Mouse (Mus musculus) c-Kit-negative CD71-positive TER-119-positive erythroid progenitor cells, embryonic 14.5 days (primary cell): Measurements from ENCODE around the gene Peli2.
"Not testable (repeated sequence)": the region's sequence is repeated elsewhere in the genome, so short reads cannot be mapped to it uniquely, and the experiment has no call there.

Experiments used
- DNase-seq: peaks from one replicate; pipeline ENCODE4 v3.0.0-alpha.2; 2013; ENCODE audit warnings: low read depth, low spot score

Peli2 gene

GRCm38 (mm10) chr14:48120752-48121528 is at the start of gene Peli2:
Gene Peli2, plus strand, starts transcription at chr14:48120823.
- no peak for DNase-seq

GRCm38 (mm10) chr14:48072104-48072503 is 48.5 kb upstream of the Peli2 start:
- no peak for DNase-seq

GRCm38 (mm10) chr14:48073247-48074161 is 47.1 kb upstream of the Peli2 start:
- DNase-seq = no peak

GRCm38 (mm10) chr14:48079574-48079973 is 41.0 kb upstream of the Peli2 start:
- not testable (repeated sequence) for DNase-seq

- DNase-seq = no peak
Measured at GRCm38 (mm10) chr14:48083836-48084812, 36.5 kb upstream of the Peli2 start.

GRCm38 (mm10) chr14:48086682-48087297 is 33.8 kb upstream of the Peli2 start:
- DNase-seq = no peak

- no peak for DNase-seq
Measured at GRCm38 (mm10) chr14:48087298-48087830, 33.3 kb upstream of the Peli2 start.

GRCm38 (mm10) chr14:48090465-48090864 is 30.2 kb upstream of the Peli2 start:
- DNase-seq = no peak

- no peak for DNase-seq
Measured at GRCm38 (mm10) chr14:48091160-48091559, 29.5 kb upstream of the Peli2 start.

- DNase-seq = no peak
Measured at GRCm38 (mm10) chr14:48098253-48098652, 22.4 kb upstream of the Peli2 start.

- DNase-seq = no peak
Measured at GRCm38 (mm10) chr14:48099354-48099753, 21.3 kb upstream of the Peli2 start.

GRCm38 (mm10) chr14:48106453-48106852 is 14.2 kb upstream of the Peli2 start:
- DNase-seq = no peak

- DNase-seq = no peak
Measured at GRCm38 (mm10) chr14:48117986-48118385, 2.6 kb upstream of the Peli2 start.

- no peak for DNase-seq
Measured at GRCm38 (mm10) chr14:48119012-48119647, 1.5 kb upstream of the Peli2 start.

GRCm38 (mm10) chr14:48119648-48120270 is 864 bp upstream of the Peli2 start:
- DNase-seq = no peak

- DNase-seq = no peak
Measured at GRCm38 (mm10) chr14:48120443-48120751, 226 bp upstream of the Peli2 start.

- no peak for DNase-seq
Measured at GRCm38 (mm10) chr14:48121529-48122517, 1.2 kb downstream of the Peli2 start.

- no peak for DNase-seq
Measured at GRCm38 (mm10) chr14:48124011-48124410, 3.4 kb downstream of the Peli2 start.

- no peak for DNase-seq
Measured at GRCm38 (mm10) chr14:48124816-48125215, 4.2 kb downstream of the Peli2 start.
